Mouse (Mus musculus): ENCODE data around the gene Fam174a. TPM values are rescaled to one million over a fixed set of nuclear protein-coding genes. Genes with fewer than 3 reads are reported as not detected.

Fam174a gene
- 2.9 and 3.3 TPM in 2 replicates for polyA plus RNA-seq (2012; rRNA removed)

GRCm38 (mm10) chr1:95313393-95314228, at the start of gene Fam174a:
Gene Fam174a, plus strand, starts transcription at chr1:95313623.

